Mouse (Mus musculus): ENCODE data around the gene Epb41l3. TPM values are rescaled to one million over a fixed set of nuclear protein-coding genes. Genes with fewer than 3 reads are reported as not detected.

The Epb41l3 gene
- total RNA-seq (2021), result 10 to 100 TPM; 55.1 to 58.5 TPM

GRCm38 (mm10) chr17:69075501-69076237, at the start of gene Epb41l3:
TSS of gene Epb41l3 (plus strand) at chr17:69075683.
- DNase-seq, result peak; percentile 77

GRCm38 (mm10) chr17:69038760-69039675, 36.5 kb upstream of the Epb41l3 start:
- no peak for DNase-seq

- no peak for DNase-seq
Observed at GRCm38 (mm10) chr17:69041516-69041915, 34.0 kb upstream of the Epb41l3 start.

GRCm38 (mm10) chr17:69048826-69049225, 26.7 kb upstream of the Epb41l3 start:
- DNase-seq, result peak; percentile 6

GRCm38 (mm10) chr17:69054029-69054428, 21.5 kb upstream of the Epb41l3 start:
- no peak for DNase-seq

- no peak for DNase-seq
Observed at GRCm38 (mm10) chr17:69059760-69060159, 15.7 kb upstream of the Epb41l3 start.

- no peak for DNase-seq
Observed at GRCm38 (mm10) chr17:69060388-69060787, 15.1 kb upstream of the Epb41l3 start.

GRCm38 (mm10) chr17:69061883-69062745, 13.4 kb upstream of the Epb41l3 start:
- no peak for DNase-seq

- no peak for DNase-seq
Observed at GRCm38 (mm10) chr17:69067937-69068739, 7.3 kb upstream of the Epb41l3 start.

GRCm38 (mm10) chr17:69074095-69074494, 1.4 kb upstream of the Epb41l3 start:
- DNase-seq, result no peak

- DNase-seq, result peak; percentile 43
Observed at GRCm38 (mm10) chr17:69076238-69076625, 749 bp downstream of the Epb41l3 start.

- no peak for DNase-seq
Observed at GRCm38 (mm10) chr17:69076747-69077543, 1.5 kb downstream of the Epb41l3 start.

GRCm38 (mm10) chr17:69077544-69077920, 2.0 kb downstream of the Epb41l3 start:
- no peak for DNase-seq

- DNase-seq, result no peak
Observed at GRCm38 (mm10) chr17:69082316-69082715, 6.8 kb downstream of the Epb41l3 start.

- DNase-seq, result no peak
Observed at GRCm38 (mm10) chr17:69091618-69092017, 16.1 kb downstream of the Epb41l3 start.

GRCm38 (mm10) chr17:69097068-69097467, 21.6 kb downstream of the Epb41l3 start:
- no peak for DNase-seq

- no peak for DNase-seq
Observed at GRCm38 (mm10) chr17:69097955-69098354, 22.5 kb downstream of the Epb41l3 start.

- no peak for DNase-seq
Observed at GRCm38 (mm10) chr17:69103326-69103725, 27.8 kb downstream of the Epb41l3 start.

- peak; percentile 17 for DNase-seq
Observed at GRCm38 (mm10) chr17:69105035-69105798, 29.7 kb downstream of the Epb41l3 start.
